Mouse (Mus musculus) hindbrain, embryonic 14.5 days (tissue): Measurements from ENCODE around the gene Actn2. TPM values are rescaled to one million over a fixed set of nuclear protein-coding genes. Genes with fewer than 3 reads are reported as not detected.

Source experiments
- ATAC-seq: fragments of 200-750 bp; cut with Nextera tagmentation; 2 replicates; pipeline ENCODE4 v1.8.0; 2017; ENCODE audit warnings: moderate number of reproducible peaks, mild to moderate bottlenecking, moderate TSS enrichment, moderate library complexity; ENCODE audit not compliant: low FRiP score
- DNase-seq: peaks from one replicate; pipeline ENCODE4 v3.0.0-alpha.2; 2015; ENCODE audit warnings: low spot score
- H3K27ac ChIP-seq: fragments of 300-500 bp; sonication (generic); 2 replicates; pipeline ENCODE4 v1.5.1; 2014; ENCODE audit warnings: mild to moderate bottlenecking, moderate library complexity
- H3K27me3 ChIP-seq: fragments of 300-500 bp; sonication (generic); 2 replicates; pipeline ENCODE4 v1.6.1; 2014; ENCODE audit warnings: mild to moderate bottlenecking, low read length, mixed read lengths; ENCODE audit not compliant: control insufficient read depth, insufficient read depth
- H3K36me3 ChIP-seq: fragments of 300-500 bp; sonication (generic); replicated peaks from 2 replicates; pipeline ENCODE4 v1.6.1; 2014; ENCODE audit not compliant: control insufficient read depth, insufficient read depth
- H3K4me1 ChIP-seq: fragments of 300-500 bp; sonication (generic); replicated peaks from 2 replicates; pipeline ENCODE4 v1.6.1; 2014; ENCODE audit warnings: antibody characterized with exemption, low read length, mixed read lengths; ENCODE audit not compliant: control insufficient read depth, insufficient read depth
- H3K4me2 ChIP-seq: fragments of 300-500 bp; sonication (generic); replicated peaks from 2 replicates; pipeline ENCODE4 v1.6.1; 2014; ENCODE audit warnings: mild to moderate bottlenecking, moderate library complexity
- H3K4me3 ChIP-seq: fragments of 300-500 bp; sonication (generic); replicated peaks from 2 replicates; pipeline ENCODE4 v1.5.1; 2014; ENCODE audit warnings: mild to moderate bottlenecking, low read length
- H3K9ac ChIP-seq: fragments of 300-500 bp; sonication (generic); 2 replicates; pipeline ENCODE4 v1.6.1; 2014
- H3K9me3 ChIP-seq: fragments of 300-500 bp; sonication (generic); 2 replicates; pipeline ENCODE4 v1.6.1; 2016; ENCODE audit warnings: low read length; ENCODE audit not compliant: control insufficient read depth
- WGBS: fragments of 180-500 bp; shearing (Covaris S2); extraction: QIAGEN DNeasy Blood & Tissue Kit; methylation state at CpG from one replicate; pipeline ENCODE4 v1.1.7; 2014; 5-methylcytosine and 5-hydroxymethylcytosine counted together
- polyA plus RNA-seq: library from polyadenylated mRNA; unstranded; fragments of >200 nt; fragmentation: Nextera tagmentation; extraction: Ambion mirVana; gene quantifications from 2 replicates; pipeline ENCODE4 v1.2.1, GENCODE M21; 2014

The Actn2 gene
- 2.0 and 3.2 TPM in 2 replicates for polyA plus RNA-seq

DNA sequence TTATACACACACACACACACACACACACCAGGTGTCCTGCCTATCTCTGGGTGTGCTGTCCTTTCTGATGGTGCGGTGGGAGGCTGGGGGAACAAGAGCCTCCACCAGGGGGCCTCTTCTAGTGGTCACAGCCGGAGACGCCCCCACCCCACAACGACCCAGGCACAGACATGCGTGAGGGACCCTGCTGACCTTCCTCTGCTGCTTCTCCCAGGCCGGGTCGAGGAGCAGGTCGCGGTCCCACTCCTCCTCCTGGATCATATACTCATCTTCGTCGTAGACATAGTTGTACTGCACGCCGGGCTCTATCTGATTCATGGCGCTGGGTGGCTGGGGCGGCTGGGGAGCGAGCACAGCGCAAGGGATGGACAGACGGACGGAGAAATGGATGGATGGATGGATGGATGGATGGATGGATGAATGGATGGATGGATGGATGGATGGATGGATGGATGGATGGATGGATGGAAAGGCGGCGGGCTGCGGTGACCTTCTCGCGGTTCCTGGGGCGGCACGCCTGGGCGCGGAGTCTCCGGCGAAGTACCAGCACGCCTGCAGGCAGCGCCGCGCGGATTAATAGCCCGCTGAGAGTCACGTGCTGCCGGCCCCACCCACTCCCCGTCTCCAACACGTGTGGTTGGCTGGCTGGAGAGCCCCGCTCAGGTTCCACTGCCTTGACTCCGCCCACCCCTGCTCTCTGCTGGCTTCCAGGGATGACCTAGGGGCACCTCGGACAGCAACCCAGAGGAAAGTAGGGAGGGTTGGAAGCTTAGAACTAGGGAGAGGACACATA is at the start of gene Actn2:
Gene Actn2 (minus strand): TSS at position 578 of the 793 bp plus-strand sequence.
- Histone ChIP-seq H3K9me3 (no peaks in the 10 kb centered on the region), H3K27ac (no peak within 1 kb of the TSS), H3K4me2 (peak within 1 kb of the TSS; percentile 84), H3K9ac (peak within 1 kb of the TSS; percentile 66), H3K4me1 (peaks cover 5% of the 10 kb centered on the region; the same call in 1 of the 2 replicates), H3K27me3 (no peaks in the 10 kb centered on the region), H3K4me3 (peak within 1 kb of the TSS; percentile 43), H3K36me3 (no peaks in the 10 kb centered on the region)
- peak; percentile 98 for ATAC-seq
- under 1% methylated on average over 41 of the region's 43 CpGs for WGBS
- DNase-seq, result peak; percentile 79

DNA sequence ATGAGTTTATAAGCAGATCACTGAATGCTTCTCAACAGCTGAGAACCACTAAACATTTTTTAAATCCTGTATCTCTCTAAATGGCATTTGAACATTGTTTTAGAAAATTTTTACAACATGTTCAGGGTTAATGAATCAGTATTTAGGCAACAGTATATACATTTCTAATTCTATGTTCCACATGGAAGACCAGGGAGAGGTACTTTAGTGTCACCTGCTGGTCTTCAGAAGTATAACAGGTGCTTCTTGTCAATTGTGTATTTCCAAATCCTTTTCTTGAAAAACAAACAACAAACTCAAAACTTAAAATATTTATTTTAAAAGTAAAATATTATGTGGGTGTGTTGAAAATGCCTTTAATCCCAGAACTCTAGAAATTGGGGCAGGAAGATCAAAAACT is 45.7 kb upstream of the Actn2 start:
- Histone ChIP-seq H3K9me3 (no peaks in the 10 kb centered on the region), H3K27me3 (no peaks in the 10 kb centered on the region), H3K27ac (no peak overlapping the region), H3K4me3 (no peak overlapping the region), H3K4me2 (no peak overlapping the region), H3K9ac (no peak overlapping the region), H3K36me3 (no peaks in the 10 kb centered on the region), H3K4me1 (no peaks in the 10 kb centered on the region)
- no peak for ATAC-seq
- peak; percentile 70 for DNase-seq

DNA sequence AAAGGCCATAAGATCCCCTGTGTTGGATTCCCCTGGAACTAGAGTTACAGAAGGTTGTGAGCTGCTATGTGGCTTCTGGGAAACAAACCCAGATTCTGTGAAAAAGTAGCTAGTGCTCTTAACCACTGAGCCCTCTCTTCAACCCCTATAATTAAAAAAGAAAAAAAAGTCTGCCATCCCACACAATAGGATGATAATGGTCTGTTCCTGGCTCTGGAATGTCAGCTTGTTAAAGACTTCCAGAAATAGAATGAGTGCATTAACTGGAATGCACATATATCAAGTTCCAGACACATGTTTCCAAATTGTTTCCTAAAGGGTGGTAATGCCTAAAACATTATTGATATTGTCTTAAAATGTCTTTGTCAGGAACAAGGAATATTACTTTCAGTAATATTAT is 44.2 kb upstream of the Actn2 start:
- ATAC-seq (no peak), DNase-seq (no peak)
- H3K9ac ChIP-seq, result no peak overlapping the region
- H3K4me2 ChIP-seq, result no peak overlapping the region
- no peaks in the 10 kb centered on the region for H3K9me3 ChIP-seq
- H3K36me3 ChIP-seq, result no peaks in the 10 kb centered on the region
- H3K27ac ChIP-seq, result no peak overlapping the region
- H3K27me3 ChIP-seq, result no peaks in the 10 kb centered on the region
- no peaks in the 10 kb centered on the region for H3K4me1 ChIP-seq
- no peak overlapping the region for H3K4me3 ChIP-seq

DNA sequence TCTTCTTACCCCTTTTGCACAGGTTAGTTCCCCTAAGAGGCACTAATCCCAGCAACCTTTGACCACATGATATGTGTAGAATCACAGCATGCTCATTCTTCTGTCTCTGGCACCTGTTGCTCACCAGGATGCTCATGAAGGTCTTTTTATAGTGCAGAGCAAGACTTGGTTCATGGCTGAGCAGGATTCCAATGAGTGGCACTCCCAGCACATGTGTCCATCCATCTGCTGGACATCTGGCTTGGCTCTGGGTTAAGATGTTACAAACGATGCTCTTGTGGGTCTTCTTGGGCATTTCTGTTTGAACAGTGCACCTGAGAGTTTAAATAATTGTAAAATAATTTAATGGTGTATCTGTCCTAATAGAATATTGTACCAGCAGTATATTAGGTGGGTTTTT is 36.2 kb upstream of the Actn2 start:
- WGBS, result 59% methylated on average over 1 of the region's 1 CpGs
- Histone ChIP-seq H3K36me3 (no peaks in the 10 kb centered on the region), H3K9ac (no peak overlapping the region), H3K4me2 (no peak overlapping the region), H3K4me1 (no peaks in the 10 kb centered on the region), H3K9me3 (no peaks in the 10 kb centered on the region), H3K4me3 (no peak overlapping the region), H3K27ac (no peak overlapping the region), H3K27me3 (no peaks in the 10 kb centered on the region)
- ATAC-seq, result no peak
- DNase-seq, result no peak

DNA sequence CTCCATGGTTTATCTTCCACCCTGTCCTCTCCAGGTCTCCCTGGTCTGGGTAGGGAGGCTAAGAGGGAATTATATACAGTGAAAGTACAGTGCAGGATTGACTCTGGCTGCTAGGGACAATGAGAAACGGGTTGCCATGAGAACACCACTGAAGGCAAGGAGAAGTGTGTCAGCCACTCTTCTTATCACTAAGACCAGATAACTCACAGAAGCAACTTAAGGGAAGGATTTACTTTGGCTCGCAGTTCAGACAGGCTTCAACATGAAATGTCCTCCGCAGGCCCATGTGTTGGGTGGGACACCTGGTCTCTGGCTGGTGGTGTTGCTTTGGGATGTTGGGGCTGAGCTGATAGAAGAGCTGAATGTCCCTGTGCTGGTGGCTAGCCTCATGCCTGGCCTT is 32.2 kb upstream of the Actn2 start:
- ATAC-seq (no peak), DNase-seq (no peak)
- Histone ChIP-seq H3K4me3 (no peak overlapping the region), H3K27ac (no peak overlapping the region), H3K27me3 (no peaks in the 10 kb centered on the region), H3K9me3 (no peaks in the 10 kb centered on the region), H3K9ac (no peak overlapping the region), H3K4me2 (no peak overlapping the region), H3K36me3 (no peaks in the 10 kb centered on the region), H3K4me1 (no peaks in the 10 kb centered on the region)
- 87% methylated on average over 3 of the region's 3 CpGs for WGBS

DNA sequence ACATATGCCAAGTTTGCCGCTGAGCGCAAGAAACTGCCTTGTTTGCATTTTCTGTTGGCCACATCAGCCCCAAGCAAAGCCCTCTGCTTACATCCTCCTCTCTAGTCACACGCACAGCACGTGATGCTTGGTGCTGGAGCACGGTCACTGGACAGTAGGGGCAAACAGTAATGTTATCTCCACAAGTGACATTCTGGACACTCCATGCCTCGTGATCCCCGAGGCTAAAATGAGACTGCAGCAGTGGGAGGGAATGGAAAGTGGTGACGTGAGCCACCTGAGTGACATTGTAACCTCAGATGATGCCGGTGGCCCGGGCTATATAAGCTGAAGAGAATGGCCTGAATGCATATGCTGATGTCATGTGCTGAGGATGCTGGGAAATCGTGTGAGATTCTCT is 29.4 kb upstream of the Actn2 start:
- DNase-seq, result no peak
- H3K4me1 ChIP-seq, result no peaks in the 10 kb centered on the region

DNA sequence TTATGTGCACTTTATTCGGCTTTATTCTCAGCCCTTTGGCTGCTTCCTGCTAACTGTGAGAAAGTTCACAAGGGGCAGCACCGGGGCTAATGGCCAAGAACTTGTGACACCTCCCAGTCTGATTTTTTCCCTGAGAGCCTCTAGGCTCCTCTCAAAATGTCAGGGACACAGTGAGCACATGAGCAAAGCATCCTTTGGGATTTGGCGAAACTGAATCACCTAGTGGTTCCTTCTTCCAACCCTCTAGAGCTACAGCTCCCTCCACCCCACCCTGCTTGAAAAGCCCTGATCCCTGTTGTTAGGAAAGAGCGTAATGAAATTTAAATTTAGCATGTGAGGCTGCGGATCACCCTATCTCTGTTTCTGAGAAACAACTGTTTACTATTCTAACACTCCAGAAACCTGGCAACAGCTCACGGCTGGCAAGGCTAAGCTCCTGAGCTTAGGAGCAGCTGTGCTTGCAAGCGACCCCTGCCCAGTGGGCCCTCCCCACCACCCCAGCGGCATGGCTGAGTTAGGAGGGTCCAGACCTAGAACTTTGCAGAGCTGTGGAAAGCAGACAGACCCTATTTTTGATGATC is 28.6 kb upstream of the Actn2 start:
- Histone ChIP-seq H3K4me1 (no peaks in the 10 kb centered on the region), H3K4me2 (no peak overlapping the region), H3K4me3 (no peak overlapping the region), H3K9ac (no peak overlapping the region), H3K9me3 (no peaks in the 10 kb centered on the region), H3K27me3 (no peaks in the 10 kb centered on the region), H3K36me3 (no peaks in the 10 kb centered on the region), H3K27ac (no peak overlapping the region)
- no peak for ATAC-seq
- no peak for DNase-seq
- WGBS, result 52% methylated on average over 8 of the region's 8 CpGs

More for the DNA sequence above, 29.4 kb upstream of the Actn2 start:
- WGBS, result 88% methylated on average over 11 of the region's 11 CpGs
- no peaks in the 10 kb centered on the region for H3K9me3 ChIP-seq
- H3K4me3 ChIP-seq, result no peak overlapping the region
- no peaks in the 10 kb centered on the region for H3K27me3 ChIP-seq
- H3K27ac ChIP-seq, result no peak overlapping the region
- no peak for ATAC-seq
- H3K4me2 ChIP-seq, result no peak overlapping the region
- no peak overlapping the region for H3K9ac ChIP-seq
- H3K36me3 ChIP-seq, result no peaks in the 10 kb centered on the region

DNA sequence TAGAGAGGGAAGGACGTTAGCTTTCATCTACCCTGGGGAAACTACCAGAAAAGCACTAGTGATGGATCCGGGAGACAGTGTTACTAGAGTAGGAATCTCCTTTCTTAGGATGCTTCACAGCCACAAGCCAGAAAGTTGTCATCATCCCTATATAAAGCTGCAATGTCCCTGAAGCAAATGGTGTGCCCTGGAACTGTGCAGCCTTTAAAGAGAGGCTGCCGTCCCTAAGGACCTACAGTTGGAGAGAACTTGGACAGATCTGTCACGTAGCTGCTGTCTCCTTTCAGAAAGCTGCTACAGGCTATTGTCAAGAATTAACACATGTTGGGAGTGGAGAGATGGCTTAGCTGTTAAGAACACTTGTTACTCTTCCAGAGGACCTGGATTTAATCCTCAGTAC is 20.9 kb upstream of the Actn2 start:
- 93% methylated on average over 4 of the region's 4 CpGs for WGBS
- Histone ChIP-seq H3K9me3 (no peaks in the 10 kb centered on the region), H3K4me2 (no peak overlapping the region), H3K27me3 (no peaks in the 10 kb centered on the region), H3K4me3 (no peak overlapping the region), H3K27ac (no peak overlapping the region), H3K9ac (no peak overlapping the region), H3K36me3 (no peaks in the 10 kb centered on the region), H3K4me1 (no peaks in the 10 kb centered on the region)
- ATAC-seq, result no peak
- DNase-seq, result no peak

DNA sequence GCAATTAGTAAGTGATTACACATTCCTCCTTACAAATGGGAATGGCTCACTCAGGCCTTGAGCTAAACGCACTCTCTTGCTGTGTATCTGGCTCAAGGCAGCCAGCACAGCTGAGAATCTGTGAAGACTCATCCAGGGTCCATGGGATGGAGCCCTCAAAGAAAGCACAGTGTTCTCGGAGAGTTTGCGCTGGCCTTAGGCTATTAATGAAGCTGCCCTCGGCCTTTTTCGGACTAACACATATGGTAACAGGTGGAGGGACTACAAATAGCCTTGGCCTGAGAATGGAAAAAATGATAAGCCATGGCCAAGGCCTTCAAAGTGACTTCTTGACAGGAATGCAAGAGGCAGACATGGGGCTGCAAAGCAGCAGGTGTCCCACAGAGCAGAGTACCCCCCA is 17.0 kb upstream of the Actn2 start:
- WGBS, result 82% methylated on average over 5 of the region's 5 CpGs
- Histone ChIP-seq H3K36me3 (no peaks in the 10 kb centered on the region), H3K4me3 (no peak overlapping the region), H3K9me3 (no peaks in the 10 kb centered on the region), H3K9ac (no peak overlapping the region), H3K4me2 (no peak overlapping the region), H3K27me3 (no peaks in the 10 kb centered on the region), H3K27ac (no peak overlapping the region), H3K4me1 (no peaks in the 10 kb centered on the region)
- DNase-seq (no peak), ATAC-seq (no peak)
